Mouse (Mus musculus) central nervous system, embryonic 18 days (tissue): Measurements from ENCODE around the gene Rab3gap1. TPM values are rescaled to one million over a fixed set of nuclear protein-coding genes. Genes with fewer than 3 reads are reported as not detected.

Experiments
- polyA plus RNA-seq: library from polyadenylated mRNA; depleted of rRNA; stranded (reverse); fragments of >200 nt; gene quantifications from 2 replicates; pipeline ENCODE4 v1.2.3, GENCODE M21; 2012; rRNA removed

Gene Rab3gap1
- 17.9 and 19.0 TPM in 2 replicates for polyA plus RNA-seq

GRCm38 (mm10) chr1:127868300-127869261 is at the start of gene Rab3gap1:
TSS of gene Rab3gap1 (plus strand) at chr1:127868773.

GRCm38 (mm10) chr1:127854486-127855222 is 13.9 kb upstream of the Rab3gap1 start, which contains the start of gene Map3k19:
TSS of gene Map3k19 (minus strand) at chr1:127855031.

Other genes starting within 250 kb of the Rab3gap1 start
- 41.5 and 47.5 TPM in 2 replicates for gene Tmem163, start 189.2 kb upstream of the Rab3gap1 start, polyA plus RNA-seq
- gene Acmsd, start 139.4 kb upstream of the Rab3gap1 start, polyA plus RNA-seq = 0.04 TPM in 1 of 2 replicates, not detected in the other
- 53.1 and 54.2 TPM in 2 replicates for gene Ccnt2, start 94.6 kb upstream of the Rab3gap1 start, polyA plus RNA-seq
- gene Map3k19, start 13.7 kb upstream of the Rab3gap1 start, polyA plus RNA-seq = 0.69 and 1.0 TPM in 2 replicates
- gene Zranb3, start 234.3 kb downstream of the Rab3gap1 start, polyA plus RNA-seq = 5.9 and 6.5 TPM in 2 replicates
- 110 TPM in 2 replicates for gene R3hdm1, start 234.5 kb downstream of the Rab3gap1 start, polyA plus RNA-seq